Mouse (Mus musculus) urinary bladder, adult 2 months (tissue): ENCODE data around the gene Ube2a. TPM values are rescaled to one million over a fixed set of nuclear protein-coding genes. Genes with fewer than 3 reads are reported as not detected.
A peak's percentile ranks its signal among the peaks of the same experiment; 100 is the strongest.
"Not testable (repeated sequence)": the region's sequence is repeated elsewhere in the genome, so short reads cannot be mapped to it uniquely, and the experiment has no call there.

Experiments
- DNase-seq: peaks from one replicate; pipeline ENCODE4 v3.0.0; 2022; ENCODE audit warnings: low spot score
- polyA plus RNA-seq: library from polyadenylated mRNA; depleted of rRNA; stranded (reverse); fragments of >200 nt; gene quantifications from 2 replicates; pipeline ENCODE4 v1.2.3, GENCODE M21; 2012; rRNA removed

Gene Ube2a
- polyA plus RNA-seq: 43.4 and 45.0 TPM in 2 replicates

- DNase-seq: no peak
Observed at GRCm38 (mm10) chrX:36873765-36874164, at the start of gene Ube2a, which contains the start of gene C330007P06Rik. Gene Ube2a, plus strand, starts transcription at chrX:36873900. Gene C330007P06Rik, minus strand, starts transcription at chrX:36874111.

- no peak for DNase-seq
Observed at GRCm38 (mm10) chrX:36823932-36824711, 49.6 kb upstream of the Ube2a start.

GRCm38 (mm10) chrX:36825032-36825431 lies 48.7 kb upstream of the Ube2a start:
- no peak for DNase-seq

GRCm38 (mm10) chrX:36826873-36827272 lies 46.8 kb upstream of the Ube2a start:
- DNase-seq: no peak

- DNase-seq: no peak
Observed at GRCm38 (mm10) chrX:36830271-36830670, 43.4 kb upstream of the Ube2a start.

GRCm38 (mm10) chrX:36831632-36832031 lies 42.1 kb upstream of the Ube2a start:
- DNase-seq: no peak

GRCm38 (mm10) chrX:36833397-36834084 lies 40.2 kb upstream of the Ube2a start:
- peak; percentile 44 for DNase-seq

GRCm38 (mm10) chrX:36837069-36837676 lies 36.5 kb upstream of the Ube2a start:
- no peak for DNase-seq

- no peak for DNase-seq
Observed at GRCm38 (mm10) chrX:36839391-36839790, 34.3 kb upstream of the Ube2a start.

- no peak for DNase-seq
Observed at GRCm38 (mm10) chrX:36841698-36842097, 32.0 kb upstream of the Ube2a start.

- no peak for DNase-seq
Observed at GRCm38 (mm10) chrX:36843346-36843990, 30.2 kb upstream of the Ube2a start.

- no peak for DNase-seq
Observed at GRCm38 (mm10) chrX:36847152-36847551, 26.5 kb upstream of the Ube2a start.

- no peak for DNase-seq
Observed at GRCm38 (mm10) chrX:36852631-36853030, 21.1 kb upstream of the Ube2a start.

GRCm38 (mm10) chrX:36863766-36864608 lies 9.7 kb upstream of the Ube2a start:
- DNase-seq: peak; percentile 47

- DNase-seq: no peak
Observed at GRCm38 (mm10) chrX:36864609-36865328, 8.9 kb upstream of the Ube2a start.

- DNase-seq: no peak
Observed at GRCm38 (mm10) chrX:36870372-36870771, 3.3 kb upstream of the Ube2a start.

- peak; percentile 77 for DNase-seq
Observed at GRCm38 (mm10) chrX:36874178-36874696, 537 bp downstream of the Ube2a start.

GRCm38 (mm10) chrX:36874704-36875128 lies 1.0 kb downstream of the Ube2a start:
- DNase-seq: no peak

- DNase-seq: no peak
Observed at GRCm38 (mm10) chrX:36884719-36885118, 11.0 kb downstream of the Ube2a start.

- DNase-seq: not testable (repeated sequence)
Observed at GRCm38 (mm10) chrX:36898931-36899330, 25.2 kb downstream of the Ube2a start.
